Mouse (Mus musculus) testis, adult 2 months (tissue): ENCODE data around the gene Cdkal1. TPM values are rescaled to one million over a fixed set of nuclear protein-coding genes. Genes with fewer than 3 reads are reported as not detected.
A peak's percentile ranks its signal among the peaks of the same experiment; 100 is the strongest.

Experiments
- H3K27ac ChIP-seq: fragments of 200-500 bp; 2 replicates; pipeline ENCODE4 v1.5.1; 2012; ENCODE audit warnings: low read depth, low read length; ENCODE audit not compliant: control insufficient read depth, insufficient read depth
- H3K27me3 ChIP-seq: fragments of 200-500 bp; 2 replicates; pipeline ENCODE4 v1.6.1; 2012; ENCODE audit warnings: mild to moderate bottlenecking, low read length, moderate library complexity; ENCODE audit not compliant: control insufficient read depth, insufficient read depth
- H3K36me3 ChIP-seq: fragments of 200-500 bp; 2 replicates; pipeline ENCODE4 v1.6.1; 2012; ENCODE audit warnings: mild to moderate bottlenecking, low read length; ENCODE audit not compliant: control insufficient read depth, insufficient read depth
- H3K4me1 ChIP-seq: fragments of 200-500 bp; 2 replicates; pipeline ENCODE4 v1.6.1; 2012; ENCODE audit warnings: low read length; ENCODE audit not compliant: control insufficient read depth, insufficient read depth
- H3K4me3 ChIP-seq: fragments of 200-500 bp; 2 replicates; pipeline ENCODE4 v1.5.1; 2012; ENCODE audit warnings: low read depth, mild to moderate bottlenecking, low read length, moderate library complexity, mixed read lengths; ENCODE audit not compliant: control insufficient read depth
- CTCF ChIP-seq: fragments of 200-500 bp; IDR thresholded peaks from 2 replicates; pipeline ENCODE4 v1.5.1; 2012; ENCODE audit warnings: low read depth, mild to moderate bottlenecking, inconsistent platforms, low read length, moderate library complexity; ENCODE audit not compliant: control insufficient read depth, insufficient read depth, insufficient replicate concordance
- POLR2A ChIP-seq: fragments of 200-500 bp; IDR thresholded peaks from 2 replicates; pipeline ENCODE4 v1.6.1; 2012; ENCODE audit warnings: low read depth, mild to moderate bottlenecking, inconsistent platforms, low read length, moderate library complexity; ENCODE audit not compliant: control insufficient read depth
- polyA plus RNA-seq: library from polyadenylated mRNA; depleted of rRNA; stranded (reverse); fragments of >200 nt; gene quantifications from 2 replicates; pipeline ENCODE4 v1.2.3, GENCODE M21; 2012

The Cdkal1 gene
- polyA plus RNA-seq, 1 experiment, result 14.3 TPM

DNA sequence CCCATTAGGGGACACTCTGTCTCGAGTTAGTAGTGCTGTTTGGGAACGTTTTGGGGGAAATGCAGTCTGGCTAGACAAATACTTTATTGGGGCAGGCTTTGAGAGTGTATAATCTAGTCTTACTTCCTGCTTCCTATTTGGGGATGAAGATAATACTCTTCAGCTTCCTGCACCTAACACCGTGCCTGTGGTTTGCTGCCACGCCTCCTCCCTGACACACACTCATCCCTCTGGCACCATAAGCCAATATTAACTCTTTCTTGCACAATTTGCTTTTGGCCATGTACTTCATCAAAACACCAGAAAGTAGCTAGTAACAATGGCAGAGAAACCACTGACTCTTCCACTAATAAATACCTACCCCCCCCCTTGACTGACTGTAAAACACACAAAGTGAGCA lies 63.4 kb downstream of the Cdkal1 start:
- H3K27me3 ChIP-seq, result no peaks in the 10 kb centered on the region
- H3K27ac ChIP-seq, result no peak overlapping the region
- TF ChIP-seq POLR2A, result no peak
- no peak for TF ChIP-seq CTCF
- H3K4me1 ChIP-seq, result no peaks in the 10 kb centered on the region
- no peak overlapping the region for H3K4me3 ChIP-seq
- no peaks in the 10 kb centered on the region for H3K36me3 ChIP-seq

DNA sequence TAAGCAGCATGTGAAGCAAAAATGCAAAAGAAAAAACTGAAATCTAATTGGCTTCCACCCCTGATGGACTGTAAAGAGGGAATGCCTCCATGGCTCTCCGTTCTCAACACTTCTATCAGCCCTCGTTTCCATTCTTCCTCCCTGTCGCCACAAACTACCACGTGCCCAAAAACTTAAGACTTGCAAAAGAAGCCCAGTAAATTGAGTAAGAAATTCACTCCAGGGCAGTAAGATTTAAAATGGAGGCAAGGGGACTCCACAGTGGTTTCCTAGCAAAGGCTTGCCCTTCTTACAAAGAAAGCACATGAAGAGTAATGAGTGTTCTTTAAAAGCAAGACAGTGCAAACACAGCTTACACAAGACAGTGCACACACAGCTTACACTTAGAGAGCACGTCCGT lies 64.0 kb downstream of the Cdkal1 start:
- no peak overlapping the region for H3K4me3 ChIP-seq
- no peak for TF ChIP-seq POLR2A
- TF ChIP-seq CTCF, result no peak
- no peaks in the 10 kb centered on the region for H3K4me1 ChIP-seq
- no peaks in the 10 kb centered on the region for H3K36me3 ChIP-seq
- H3K27ac ChIP-seq, result no peak overlapping the region
- H3K27me3 ChIP-seq, result no peaks in the 10 kb centered on the region

DNA sequence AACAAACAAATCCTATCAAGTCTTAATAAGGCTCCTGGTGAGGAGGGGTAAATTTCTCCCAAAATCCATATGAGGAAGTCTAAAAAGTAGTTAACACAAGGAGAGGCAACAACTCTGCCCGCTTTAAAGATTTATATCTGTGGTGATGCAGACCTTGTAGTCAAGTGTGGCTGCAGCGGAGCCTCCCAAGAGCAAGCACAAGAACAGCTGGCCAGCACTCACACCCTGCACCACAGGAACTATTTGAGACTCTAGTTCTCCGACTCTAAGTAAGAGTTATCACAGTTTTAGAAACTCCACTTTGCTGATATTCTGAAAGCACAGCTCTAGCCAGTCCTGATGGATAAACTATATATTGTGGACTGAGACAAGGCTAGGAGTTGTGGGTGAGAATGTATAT lies 68.5 kb downstream of the Cdkal1 start:
- Histone ChIP-seq H3K4me3 (no peak overlapping the region), H3K27ac (no peak overlapping the region), H3K4me1 (no peaks in the 10 kb centered on the region), H3K27me3 (no peaks in the 10 kb centered on the region), H3K36me3 (no peaks in the 10 kb centered on the region)
- no peak for TF ChIP-seq POLR2A
- TF ChIP-seq CTCF, result no peak

DNA sequence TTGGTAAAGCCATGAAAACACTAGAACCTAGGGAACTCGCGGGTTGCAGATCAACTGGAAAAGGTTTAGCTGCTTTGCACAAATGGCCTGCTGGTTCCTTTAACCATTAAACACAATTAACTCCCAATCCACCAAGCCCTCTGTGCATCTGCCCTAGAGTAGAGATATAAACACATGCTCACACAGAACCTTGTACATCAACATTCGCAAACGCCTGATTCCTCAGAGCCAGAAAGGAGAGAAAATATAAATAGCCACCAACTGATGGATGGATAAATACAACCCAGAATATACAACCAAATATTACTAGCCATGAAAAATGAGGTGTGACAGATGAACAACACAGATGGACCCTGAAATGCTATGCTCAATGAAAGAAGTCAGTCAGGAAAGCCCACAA lies 70.6 kb downstream of the Cdkal1 start:
- Histone ChIP-seq H3K27me3 (no peaks in the 10 kb centered on the region), H3K4me3 (no peak overlapping the region), H3K27ac (no peak overlapping the region), H3K36me3 (no peaks in the 10 kb centered on the region), H3K4me1 (no peaks in the 10 kb centered on the region)
- no peak for TF ChIP-seq CTCF
- no peak for TF ChIP-seq POLR2A

- Histone ChIP-seq H3K4me3 (peak overlapping the region; percentile 42; the same call in 1 of the 2 replicates), H3K27me3 (no peaks in the 10 kb centered on the region), H3K27ac (no peak overlapping the region), H3K36me3 (no peaks in the 10 kb centered on the region), H3K4me1 (no peaks in the 10 kb centered on the region)
- no peak for TF ChIP-seq CTCF
- TF ChIP-seq POLR2A, result no peak
Measured at GRCm38 (mm10) chr13:29781332-29781731, 74.1 kb downstream of the Cdkal1 start.

GRCm38 (mm10) chr13:29780713-29781112 lies 74.8 kb downstream of the Cdkal1 start:
- Histone ChIP-seq H3K27ac (no peak overlapping the region), H3K36me3 (no peaks in the 10 kb centered on the region), H3K4me1 (no peaks in the 10 kb centered on the region), H3K27me3 (no peaks in the 10 kb centered on the region), H3K4me3 (no peak overlapping the region)
- TF ChIP-seq CTCF (no peak), POLR2A (no peak)

DNA sequence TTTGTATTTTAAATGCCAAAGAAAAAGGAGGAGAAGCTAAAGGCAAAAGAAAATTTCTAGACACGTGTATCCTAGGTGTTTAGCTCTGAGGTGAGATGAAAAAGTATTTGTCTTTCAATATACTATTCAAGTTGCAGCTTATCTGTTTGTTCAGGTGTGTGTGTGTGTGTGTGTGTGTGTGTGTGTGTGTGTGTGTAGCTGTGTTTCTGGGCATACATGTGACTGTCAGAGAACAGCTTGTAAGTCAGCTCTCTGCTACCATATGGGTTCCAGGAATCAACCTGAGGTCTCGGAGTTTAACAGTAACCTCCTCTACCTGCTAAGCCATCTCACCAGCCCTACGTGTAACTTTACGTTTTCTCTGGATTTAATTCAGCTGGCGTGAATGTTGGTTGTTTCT lies 76.0 kb downstream of the Cdkal1 start:
- Histone ChIP-seq H3K27ac (no peak overlapping the region), H3K36me3 (no peaks in the 10 kb centered on the region), H3K4me1 (no peaks in the 10 kb centered on the region), H3K27me3 (no peaks in the 10 kb centered on the region), H3K4me3 (no peak overlapping the region)
- TF ChIP-seq POLR2A (no peak), CTCF (no peak)

DNA sequence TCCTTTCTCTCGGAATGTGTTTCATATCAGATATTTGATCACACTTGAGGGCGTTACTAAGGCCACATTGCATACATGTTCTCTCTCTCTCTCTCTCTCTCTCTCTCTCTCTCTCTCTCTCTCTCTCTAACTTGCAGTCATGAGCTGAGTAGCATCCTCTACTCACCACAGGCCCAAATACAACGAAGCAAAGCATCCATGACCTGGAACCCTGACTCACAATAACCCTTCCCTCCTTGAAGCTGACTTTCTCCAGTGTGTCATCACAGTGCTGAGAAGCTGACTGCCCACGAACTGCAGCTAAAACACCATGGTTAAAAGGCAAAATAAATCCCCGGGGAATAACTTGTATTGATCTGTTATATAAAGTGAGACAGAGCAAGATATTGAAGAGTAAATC lies 76.4 kb downstream of the Cdkal1 start:
- no peaks in the 10 kb centered on the region for H3K36me3 ChIP-seq
- H3K27ac ChIP-seq, result no peak overlapping the region
- TF ChIP-seq CTCF (no peak), POLR2A (no peak)
- H3K4me3 ChIP-seq, result no peak overlapping the region
- H3K4me1 ChIP-seq, result no peaks in the 10 kb centered on the region
- no peaks in the 10 kb centered on the region for H3K27me3 ChIP-seq
